Mouse (Mus musculus) cerebellum, adult 2 months (tissue): ENCODE results near the gene Zfp593. TPM values are rescaled to one million over a fixed set of nuclear protein-coding genes. Genes with fewer than 3 reads are reported as not detected.

Experiments used
- DNase-seq, 2 experiments: peaks; one replicate each; pipeline ENCODE4 v3.0.0; 2021
- H3K27ac ChIP-seq: fragments of 200-500 bp; 2 replicates; pipeline ENCODE4 v1.5.1; 2012; ENCODE audit warnings: low read length, control low read depth, inconsistent platforms; ENCODE audit not compliant: insufficient read depth
- H3K27me3 ChIP-seq: fragments of 200-500 bp; 2 replicates; pipeline ENCODE4 v1.6.1; 2012; ENCODE audit warnings: inconsistent platforms, mild to moderate bottlenecking, low read length, moderate library complexity; ENCODE audit not compliant: control insufficient read depth, insufficient read depth
- H3K4me1 ChIP-seq: fragments of 200-500 bp; 2 replicates; pipeline ENCODE4 v1.6.1; 2011; ENCODE audit warnings: low read length; ENCODE audit not compliant: control insufficient read depth, insufficient read depth
- H3K4me3 ChIP-seq: fragments of 200-500 bp; replicated peaks from 2 replicates; pipeline ENCODE3; 2011; ENCODE audit warnings: mild to moderate bottlenecking, low read depth, low read length, control low read depth; ENCODE audit not compliant: insufficient read depth
- CTCF ChIP-seq: fragments of 200-500 bp; IDR thresholded peaks from 2 replicates; pipeline ENCODE4 v1.5.1; 2011; ENCODE audit warnings: low read depth, mild to moderate bottlenecking, control low read depth, low read length, moderate library complexity, borderline replicate concordance; ENCODE audit not compliant: insufficient read depth
- POLR2A ChIP-seq: fragments of 200-500 bp; IDR thresholded peaks from 2 replicates; pipeline ENCODE4 v1.6.1; 2011; ENCODE audit warnings: low read length, control low read depth, borderline replicate concordance; ENCODE audit not compliant: insufficient read depth
- WGBS: fragments of 180-500 bp; shearing (Covaris S2); methylation state at CpG from one replicate; pipeline ENCODE4 v1.1.7; 2018; 5-methylcytosine and 5-hydroxymethylcytosine counted together
- polyA plus RNA-seq: library from polyadenylated mRNA; depleted of rRNA; stranded (reverse); fragments of >200 nt; gene quantifications from 2 replicates; pipeline ENCODE4 v1.2.3, GENCODE M21; 2012; rRNA removed

Gene Zfp593
- polyA plus RNA-seq, 1 experiment = 11.7 TPM

DNA sequence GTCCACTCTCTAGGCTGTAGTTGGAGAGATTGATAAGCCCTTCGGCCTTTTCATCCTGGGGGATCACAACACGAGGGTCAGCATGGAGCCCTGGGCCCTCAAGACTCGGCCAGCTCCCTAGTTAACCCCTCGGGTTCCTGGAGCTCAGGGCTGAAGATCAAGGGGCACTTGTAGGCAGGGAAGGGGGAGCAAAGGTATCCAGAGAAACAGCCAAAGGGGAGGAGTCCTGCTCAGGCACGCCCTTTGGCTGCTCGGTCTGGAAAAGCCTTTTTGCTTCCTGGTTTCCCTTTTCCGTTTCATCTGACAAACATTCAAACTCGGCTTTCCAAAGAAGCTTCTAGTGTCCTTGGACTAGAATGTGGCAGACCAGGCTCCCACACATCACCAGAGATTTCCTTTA is 15.0 kb downstream of the Zfp593 start:
- H3K4me1 ChIP-seq = peaks cover 5% of the 10 kb centered on the region; the same call in 1 of the 2 replicates
- H3K4me3 ChIP-seq = no peak overlapping the region
- no peak overlapping the region for H3K27ac ChIP-seq
- no peak for DNase-seq
- 41% methylated on average over 8 of the region's 8 CpGs for WGBS
- H3K27me3 ChIP-seq = no peaks in the 10 kb centered on the region
- TF ChIP-seq POLR2A (no peak), CTCF (no peak)

GRCm38 (mm10) chr4:134227194-134227593 is 18.2 kb downstream of the Zfp593 start, which contains the start of gene Catsper4:
TSS of gene Catsper4 (minus strand) at chr4:134227383.
- H3K27ac ChIP-seq = no peak within 1 kb of the TSS
- no peaks in the 10 kb centered on the region for H3K27me3 ChIP-seq
- no peaks in the 10 kb centered on the region for H3K4me1 ChIP-seq
- DNase-seq = no peak
- 76% methylated on average over 8 of the region's 8 CpGs for WGBS
- H3K4me3 ChIP-seq = no peak within 1 kb of the TSS
- no peak for TF ChIP-seq POLR2A
- TF ChIP-seq CTCF = no peak

DNA sequence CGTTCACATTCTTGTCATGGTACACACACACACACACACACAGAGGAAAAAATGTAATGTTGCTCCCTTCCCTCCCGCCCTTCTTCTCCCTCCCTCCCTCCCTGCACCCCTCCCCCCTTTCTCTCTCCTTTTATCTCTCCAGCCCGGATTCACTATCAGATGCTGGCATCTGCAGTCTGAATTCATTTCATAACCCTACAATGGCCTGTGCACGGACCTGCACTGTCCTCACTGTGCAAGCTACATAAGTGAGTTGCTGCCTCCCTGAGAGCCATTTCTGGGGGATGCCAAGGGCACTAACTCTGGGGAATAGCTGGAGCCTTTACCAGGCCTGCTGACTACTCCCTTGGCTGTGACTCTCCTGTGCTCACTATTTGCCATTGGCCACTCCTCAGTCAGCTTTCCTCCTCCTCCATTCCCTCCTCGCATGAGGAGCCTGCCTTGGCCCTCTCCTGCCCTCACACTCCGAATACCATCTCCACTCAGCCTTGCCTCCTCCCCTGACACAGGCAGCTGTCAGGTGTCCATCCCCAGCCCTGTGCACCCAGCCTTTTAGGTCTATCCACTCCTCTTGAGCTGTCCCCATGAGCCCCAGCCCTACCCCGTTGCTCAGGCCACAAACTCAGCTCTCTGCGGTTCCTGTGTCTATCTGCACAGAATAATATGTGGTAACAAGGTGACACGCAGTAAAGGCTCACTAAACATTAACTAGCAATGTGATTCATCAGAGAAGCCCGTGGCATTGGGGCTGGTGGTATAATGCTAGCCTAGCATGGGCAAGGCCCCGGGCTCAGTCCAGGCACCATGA is 22.4 kb downstream of the Zfp593 start:
- Histone ChIP-seq H3K4me1 (no peaks in the 10 kb centered on the region), H3K4me3 (no peak overlapping the region), H3K27ac (no peak overlapping the region), H3K27me3 (no peaks in the 10 kb centered on the region)
- TF ChIP-seq CTCF (no peak), POLR2A (no peak)
- no peak for DNase-seq
- 64% methylated on average over 11 of the region's 11 CpGs for WGBS

- H3K4me1 ChIP-seq = no peaks in the 10 kb centered on the region
- no peak for DNase-seq
- TF ChIP-seq POLR2A (no peak), CTCF (no peak)
- WGBS = 62% methylated on average over 6 of the region's 6 CpGs
- no peaks in the 10 kb centered on the region; the same call in 1 of the 2 replicates for H3K27me3 ChIP-seq
- H3K27ac ChIP-seq = no peak overlapping the region
- H3K4me3 ChIP-seq = no peak overlapping the region
Observed at GRCm38 (mm10) chr4:134206488-134207053, 38.8 kb downstream of the Zfp593 start.

GRCm38 (mm10) chr4:134203340-134203896 is 42.0 kb downstream of the Zfp593 start:
- TF ChIP-seq POLR2A (no peak), CTCF (no peak)
- WGBS = 92% methylated on average over 17 of the region's 17 CpGs
- DNase-seq = no peak
- no peaks in the 10 kb centered on the region for H3K4me1 ChIP-seq
- H3K27ac ChIP-seq = no peak overlapping the region
- no peaks in the 10 kb centered on the region; the same call in 1 of the 2 replicates for H3K27me3 ChIP-seq
- H3K4me3 ChIP-seq = no peak overlapping the region

GRCm38 (mm10) chr4:134202904-134203303 is 42.5 kb downstream of the Zfp593 start, which contains the start of gene Gm7534:
TSS of gene Gm7534 (minus strand) at chr4:134203004.
- Histone ChIP-seq H3K4me3 (no peak within 1 kb of the TSS), H3K27ac (no peak within 1 kb of the TSS), H3K27me3 (no peaks in the 10 kb centered on the region; the same call in 1 of the 2 replicates), H3K4me1 (no peaks in the 10 kb centered on the region)
- 87% methylated on average over 4 of the region's 4 CpGs for WGBS
- TF ChIP-seq POLR2A (no peak), CTCF (no peak)
- DNase-seq = no peak

DNA sequence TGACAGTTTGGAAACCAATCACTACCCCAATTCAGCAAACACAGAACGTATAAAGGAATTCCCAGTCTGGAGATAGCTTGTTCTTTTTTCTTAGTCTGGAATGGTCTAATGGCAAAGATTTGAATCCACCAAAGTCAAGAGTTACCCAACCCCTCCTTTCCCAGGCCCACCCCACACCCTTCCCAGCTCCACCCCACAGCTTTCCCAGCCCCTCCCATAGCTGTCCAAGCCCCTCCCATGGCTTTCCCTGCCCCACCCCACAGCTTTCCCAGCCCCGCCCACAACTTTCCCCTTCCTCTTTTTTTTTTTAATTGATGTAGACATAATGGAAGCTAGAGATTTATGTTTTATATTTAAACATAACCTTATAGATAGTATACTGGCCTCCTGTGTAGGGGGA is 46.0 kb downstream of the Zfp593 start:
- TF ChIP-seq POLR2A (no peak), CTCF (no peak)
- H3K4me3 ChIP-seq = no peak overlapping the region
- no peak overlapping the region for H3K27ac ChIP-seq
- 81% methylated on average over 2 of the region's 2 CpGs for WGBS
- H3K27me3 ChIP-seq = no peaks in the 10 kb centered on the region; the same call in 1 of the 2 replicates
- H3K4me1 ChIP-seq = no peaks in the 10 kb centered on the region
- DNase-seq = no peak

Other genes starting within 250 kb of the Zfp593 start
- gene Dhdds, start 244.7 kb downstream of the Zfp593 start, polyA plus RNA-seq = 75.8 and 76.6 TPM in 2 replicates
- gene Lin28a, start 226.8 kb downstream of the Zfp593 start, polyA plus RNA-seq = 0.16 and 0.23 TPM in 2 replicates
- not detected in 2 replicates for gene Zfp683, start 191.8 kb downstream of the Zfp593 start, polyA plus RNA-seq
- gene Crybg2, start 184.8 kb downstream of the Zfp593 start, polyA plus RNA-seq = 0.65 and 0.89 TPM in 2 replicates
- 2.6 and 2.8 TPM in 2 replicates for gene Cd52, start 150.5 kb downstream of the Zfp593 start, polyA plus RNA-seq
- 14.8 and 15.0 TPM in 2 replicates for gene Ubxn11, start 143.0 kb downstream of the Zfp593 start, polyA plus RNA-seq
- 238 and 258 TPM in 2 replicates for gene Sh3bgrl3, start 116.8 kb downstream of the Zfp593 start, polyA plus RNA-seq
- gene Cep85, start 58.5 kb downstream of the Zfp593 start, polyA plus RNA-seq = 24.8 and 25.2 TPM in 2 replicates
- gene Gm7534, start 42.6 kb downstream of the Zfp593 start, polyA plus RNA-seq = not detected in 2 replicates
- 0.08 TPM in 1 of 2 replicates, not detected in the other for gene Catsper4, start 18.2 kb downstream of the Zfp593 start, polyA plus RNA-seq
- 0.55 and 0.56 TPM in 2 replicates for gene Cnksr1, start 7.2 kb downstream of the Zfp593 start, polyA plus RNA-seq
- gene E130218I03Rik, start 1.9 kb downstream of the Zfp593 start, polyA plus RNA-seq = 0.52 and 0.84 TPM in 2 replicates
- 1.8 and 1.9 TPM in 2 replicates for gene Gm30191, start 1.3 kb upstream of the Zfp593 start, polyA plus RNA-seq
- 6.6 and 7.6 TPM in 2 replicates for gene Grrp1, start 8.5 kb upstream of the Zfp593 start, polyA plus RNA-seq
- gene Pdik1l, start 42.3 kb upstream of the Zfp593 start, polyA plus RNA-seq = 8.9 and 9.6 TPM in 2 replicates
- 0.07 and 0.24 TPM in 2 replicates for gene Trim63, start 69.5 kb upstream of the Zfp593 start, polyA plus RNA-seq
- gene Slc30a2, start 97.6 kb upstream of the Zfp593 start, polyA plus RNA-seq = 0.13 and 0.20 TPM in 2 replicates
- 10.3 and 13.0 TPM in 2 replicates for gene Extl1, start 138.3 kb upstream of the Zfp593 start, polyA plus RNA-seq
- gene Pafah2, start 150.7 kb upstream of the Zfp593 start, polyA plus RNA-seq = 7.1 and 8.9 TPM in 2 replicates
- gene Stmn1, start 222.7 kb upstream of the Zfp593 start, polyA plus RNA-seq = 361 and 454 TPM in 2 replicates